Mouse (Mus musculus) ovary, postnatal 36 days (tissue): ENCODE measurements around the gene Tpgs1.

Experiments used
- DNase-seq: peaks from one replicate; pipeline ENCODE4 v3.0.0; 2022; ENCODE audit warnings: low spot score, mixed read lengths

Gene Tpgs1

DNA sequence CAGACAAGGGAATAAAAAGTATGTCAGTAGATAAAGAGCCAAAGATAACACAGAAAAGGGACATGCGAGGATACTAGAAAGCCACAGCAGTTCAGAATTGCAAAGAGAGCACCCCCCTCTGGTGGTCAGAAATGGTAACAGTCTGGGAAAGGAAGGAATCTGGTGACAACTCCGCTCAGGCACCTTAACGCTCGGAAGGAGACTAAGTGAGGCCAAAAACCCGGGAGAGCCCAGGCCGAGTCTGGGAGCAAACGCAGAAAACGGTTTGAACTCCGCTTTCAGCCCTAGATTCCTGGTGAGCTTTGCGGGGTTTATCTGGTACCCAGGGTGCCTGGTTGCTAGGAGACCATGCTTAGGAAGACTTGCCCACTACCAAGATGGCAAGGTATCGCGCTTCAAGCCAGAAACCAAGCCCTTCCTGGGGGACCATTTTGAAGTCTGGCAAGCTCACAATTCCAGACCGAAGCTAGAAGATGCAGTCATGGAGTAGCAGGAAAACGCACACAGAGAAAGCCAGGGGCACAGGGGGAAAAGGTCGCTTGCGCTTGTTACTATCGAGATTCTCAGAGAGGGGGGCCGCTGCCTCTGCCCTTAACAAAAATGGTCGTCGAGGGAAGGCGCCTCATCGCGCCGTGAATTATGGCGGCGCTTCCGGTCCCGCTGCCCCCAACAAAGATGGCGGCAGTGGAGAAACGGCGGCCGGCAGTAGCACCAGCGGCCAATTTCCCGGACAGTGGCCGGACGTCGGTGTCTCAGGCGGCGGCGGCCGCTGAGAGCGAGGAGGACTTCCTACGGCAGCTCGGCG, at the start of gene Tpgs1:
TSS of gene Tpgs1 (plus strand) at position 599 of the 805 bp plus-strand sequence.
- DNase-seq: peak; percentile 86

DNA sequence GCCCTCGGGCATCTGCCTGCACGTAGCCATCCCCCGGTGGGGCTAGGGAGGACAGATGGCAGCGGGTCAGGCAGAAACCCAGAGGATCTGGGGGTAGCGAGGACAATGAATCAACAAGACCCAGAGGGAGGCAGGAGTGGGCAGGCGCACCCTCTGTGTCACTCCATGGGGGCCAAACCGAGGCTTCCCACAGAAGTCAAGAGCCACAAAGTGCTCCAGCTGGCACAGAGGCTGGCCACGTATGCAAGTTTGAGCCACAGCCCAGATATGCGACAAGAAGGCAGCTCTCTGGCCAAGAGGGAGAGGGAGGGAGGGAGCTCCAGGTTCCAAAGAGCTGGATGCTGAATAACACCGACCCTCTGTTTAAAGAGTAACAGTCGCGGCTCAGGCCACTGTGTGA, 45.2 kb upstream of the Tpgs1 start:
- no peak for DNase-seq

DNA sequence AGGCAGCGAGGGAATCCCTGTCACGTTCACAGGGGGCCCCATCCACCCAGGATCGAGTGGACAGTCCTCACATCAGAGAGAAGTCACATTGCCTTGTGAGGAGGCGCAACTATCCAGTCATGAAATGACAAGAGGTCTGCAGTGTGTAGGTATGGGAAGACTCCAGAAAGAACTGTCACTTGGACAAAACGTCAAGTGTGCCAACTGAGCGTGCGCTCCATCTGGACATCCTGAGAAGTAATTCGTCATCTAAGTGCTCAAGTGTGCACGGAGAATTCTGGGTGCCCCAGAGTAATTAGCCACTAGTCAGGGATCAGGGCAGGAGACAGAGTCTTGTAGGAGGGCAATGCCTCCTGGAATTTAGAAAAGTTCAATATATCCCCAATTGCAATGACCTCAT, 43.8 kb upstream of the Tpgs1 start:
- DNase-seq: no peak

DNA sequence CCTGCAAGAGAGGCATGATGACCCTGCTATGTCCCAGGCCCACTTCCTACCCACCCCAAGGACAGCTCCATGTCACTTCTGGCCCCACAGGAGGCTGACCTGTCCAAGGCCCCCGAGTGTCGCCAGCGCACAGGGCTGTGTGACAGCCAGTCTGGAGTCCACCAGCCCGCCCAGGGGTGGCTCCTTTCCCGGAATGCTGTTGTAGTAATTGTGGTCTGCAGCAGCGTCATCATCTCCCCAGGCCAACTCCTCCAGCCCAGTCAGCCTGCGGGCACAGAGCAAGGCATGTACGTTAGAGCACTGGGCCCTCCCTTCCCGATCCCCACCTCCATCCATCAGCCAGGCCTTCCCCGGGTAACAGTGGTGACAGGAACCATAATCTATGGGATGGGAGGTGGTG, 43.0 kb upstream of the Tpgs1 start:
- no peak for DNase-seq

DNA sequence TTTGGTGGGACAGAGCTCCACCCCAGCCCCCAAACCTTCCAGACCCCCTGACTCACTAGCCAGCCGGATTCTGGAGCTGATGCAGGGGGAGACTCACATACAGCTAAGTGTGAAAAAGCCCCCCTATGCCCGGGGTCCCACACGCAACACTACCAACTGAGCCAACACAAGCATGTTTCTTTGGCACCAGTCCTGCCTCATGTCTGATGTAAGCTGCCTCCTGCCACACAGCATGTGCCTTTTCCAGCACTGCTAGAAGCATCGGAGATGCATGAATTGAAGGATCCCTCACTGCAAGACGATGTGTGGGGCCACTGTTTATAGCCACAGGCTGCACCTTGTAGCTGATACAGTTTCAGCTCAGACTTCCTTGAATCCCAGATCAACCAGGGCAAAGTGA, 40.8 kb upstream of the Tpgs1 start:
- no peak for DNase-seq

DNA sequence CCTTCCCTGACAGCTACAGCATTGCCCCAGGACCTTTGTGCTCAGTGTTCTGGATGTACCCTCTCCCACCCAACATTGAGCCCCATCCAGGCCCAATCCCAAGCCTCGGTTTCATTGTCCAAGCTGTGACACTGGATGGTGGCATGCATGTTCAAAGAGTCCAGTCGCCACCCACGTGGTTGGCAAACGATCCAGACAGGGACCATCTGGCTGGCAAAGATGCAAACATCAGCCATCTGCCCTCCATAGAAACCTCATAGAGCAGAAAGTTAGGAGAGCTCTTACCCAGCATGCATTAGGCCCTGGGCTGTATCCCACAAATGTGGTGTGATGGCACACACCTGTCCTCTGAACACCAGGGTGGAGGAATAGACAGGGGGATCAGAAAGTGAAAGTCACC, 37.7 kb upstream of the Tpgs1 start:
- DNase-seq: no peak

DNA sequence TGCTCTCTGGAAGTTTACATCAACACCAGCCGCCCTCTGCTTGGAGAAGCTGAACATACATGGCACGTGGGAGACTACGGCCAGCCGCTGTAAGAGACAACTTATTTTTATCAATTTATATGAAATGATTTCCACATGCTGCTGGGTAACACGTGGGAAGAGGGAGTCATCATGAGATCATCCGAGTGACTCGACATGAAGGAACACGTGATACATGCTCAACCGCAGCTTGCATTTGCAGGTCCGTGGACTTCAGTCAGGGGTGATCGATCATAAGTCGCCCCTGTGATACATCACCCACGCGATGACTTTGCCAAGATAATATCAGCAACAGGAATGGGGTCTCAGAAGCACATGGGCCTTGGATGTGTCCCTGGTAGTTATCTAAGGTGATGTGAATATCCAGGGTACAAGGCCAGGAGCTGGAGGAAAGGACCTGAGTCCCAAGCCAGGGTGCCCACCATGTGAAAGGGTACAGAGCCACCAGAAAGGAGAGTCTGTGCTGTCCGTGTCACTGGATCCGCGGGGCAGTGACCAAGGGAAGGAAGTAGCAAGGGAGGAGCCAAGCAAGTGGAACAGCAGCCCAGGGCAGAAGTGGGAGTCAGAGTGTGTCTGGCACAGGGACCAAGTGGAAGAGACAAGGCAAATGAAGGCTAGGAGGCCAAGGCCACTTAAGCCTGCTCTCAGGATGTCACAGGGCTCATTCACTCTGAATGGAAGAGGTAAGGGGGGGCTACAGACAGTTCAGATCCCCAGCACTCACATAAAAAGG, 36.0 kb upstream of the Tpgs1 start:
- no peak for DNase-seq

DNA sequence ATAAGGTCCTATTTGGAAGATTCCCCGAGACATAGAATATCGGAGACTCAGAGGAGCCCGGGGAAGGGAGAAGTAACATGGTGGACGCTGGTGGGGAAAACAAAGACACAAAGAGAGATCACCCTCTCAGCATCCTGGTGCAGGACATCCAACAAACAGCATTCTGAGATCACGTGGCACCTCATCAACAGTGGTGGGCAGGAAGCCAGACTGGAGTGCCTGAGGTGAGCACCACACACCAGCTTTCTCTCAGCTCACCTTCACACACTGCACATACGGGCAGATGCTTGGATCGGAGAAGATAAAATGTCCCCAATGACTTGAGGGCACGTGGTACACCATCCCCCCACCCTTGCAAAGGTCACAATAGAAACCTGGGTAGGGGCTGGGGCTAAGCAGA, 32.9 kb upstream of the Tpgs1 start:
- DNase-seq: no peak

DNA sequence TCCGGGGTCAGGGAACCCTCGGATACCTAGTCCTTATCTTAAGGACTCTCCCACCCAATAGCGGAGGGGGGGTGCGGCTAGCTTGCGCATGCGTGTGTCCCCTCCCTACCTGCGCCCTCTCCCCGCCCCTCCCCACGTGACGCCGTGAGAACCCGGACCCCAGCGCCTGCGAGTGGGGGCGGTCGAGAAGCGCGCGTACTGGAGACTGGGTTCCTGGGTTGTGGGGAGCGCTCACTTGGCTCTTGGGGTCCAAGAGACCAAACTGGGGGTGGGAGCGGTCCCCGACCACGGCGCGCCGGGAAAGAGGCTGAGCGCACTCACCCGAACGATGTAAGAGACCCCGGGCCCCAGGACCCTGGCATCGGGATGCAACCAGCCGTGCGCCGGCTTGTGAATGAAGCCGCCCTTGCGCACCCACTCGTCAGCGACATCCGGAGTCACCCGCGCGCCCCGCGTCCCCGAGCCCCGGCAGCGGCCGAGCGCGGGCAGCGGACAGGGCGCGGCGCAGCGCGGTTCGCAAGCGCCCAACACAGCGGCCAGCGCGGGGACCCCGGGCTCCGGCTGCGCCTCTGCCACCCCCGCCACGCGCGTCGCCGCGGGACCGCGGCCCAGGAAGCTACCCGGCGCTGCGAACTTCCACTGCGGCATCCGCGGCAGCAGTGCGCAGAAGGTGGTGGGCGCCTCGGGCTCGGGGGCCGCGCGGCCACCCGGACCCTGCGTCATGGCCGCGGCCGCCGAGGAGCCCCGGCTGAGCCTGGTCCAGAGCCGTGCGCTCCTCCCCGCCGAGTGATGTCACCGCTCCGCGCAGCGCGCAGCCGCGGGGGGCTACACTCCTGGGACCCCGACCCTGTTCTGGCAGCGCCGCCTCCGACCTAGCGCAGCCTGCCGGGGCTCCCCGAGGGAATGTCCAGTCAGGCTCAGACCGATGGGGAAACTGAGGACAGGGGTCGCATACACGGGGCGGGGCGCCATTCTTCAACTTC, 31.8 kb upstream of the Tpgs1 start, which contains the start of gene Shc2:
TSS of gene Shc2 (minus strand) at position 791 of the 983 bp plus-strand sequence.
- no peak for DNase-seq

DNA sequence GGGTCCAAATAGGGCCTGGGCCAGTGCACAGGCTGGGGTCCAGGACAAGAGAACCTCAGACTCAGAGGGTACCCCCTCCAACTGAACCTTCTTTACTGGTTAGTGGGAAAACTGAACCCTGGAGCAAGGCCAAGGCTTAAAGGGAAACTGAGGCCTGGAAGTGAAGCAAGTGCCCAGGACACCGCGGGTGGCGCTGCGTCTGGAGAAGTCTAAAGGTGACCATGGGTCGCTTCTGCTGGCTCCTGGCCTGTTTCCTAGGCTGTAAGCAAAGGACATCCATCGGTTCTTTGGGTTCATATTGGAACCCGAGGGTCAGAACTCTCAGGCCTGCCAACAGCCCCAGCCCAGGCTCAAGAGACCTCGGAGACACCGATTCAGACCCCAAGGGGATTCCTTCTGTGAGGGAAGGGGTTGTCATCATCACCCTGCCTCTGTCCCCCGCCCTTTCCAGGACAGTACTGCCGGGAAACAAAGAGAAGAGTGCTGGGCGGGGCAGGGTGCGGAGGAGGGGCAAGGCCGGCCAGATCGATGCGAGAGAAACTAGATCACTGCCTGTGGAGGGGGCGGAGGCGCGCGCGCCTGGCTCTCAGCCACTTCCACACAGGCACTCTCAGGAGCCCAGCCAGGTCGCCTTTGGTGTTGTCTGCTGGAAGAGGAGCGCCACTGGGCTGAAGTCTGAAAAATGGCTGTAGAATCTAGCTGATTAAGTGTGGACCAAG, 30.5 kb upstream of the Tpgs1 start:
- peak; percentile 36 for DNase-seq

DNA sequence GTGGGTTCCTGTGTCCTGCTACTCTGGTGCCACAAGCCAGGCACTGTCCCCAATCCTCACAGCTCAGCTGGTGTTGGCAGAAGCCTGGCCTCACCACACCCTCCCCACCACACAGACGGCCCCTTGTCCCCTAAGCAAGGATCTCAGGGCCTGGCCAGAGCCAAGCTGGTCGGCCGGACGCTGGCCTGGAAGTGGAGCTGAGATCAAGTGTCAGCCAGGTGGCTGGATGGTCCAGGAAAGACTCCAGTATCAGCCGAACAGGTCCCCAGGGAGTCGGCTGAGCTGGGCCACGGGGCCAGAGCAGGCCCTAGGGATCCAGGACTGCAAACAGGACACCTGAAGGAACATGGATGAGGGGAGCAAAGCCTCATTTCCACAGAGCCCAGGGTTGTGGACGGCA, 23.5 kb upstream of the Tpgs1 start, which contains the start of gene Odf3l2:
TSS of gene Odf3l2 (minus strand) at position 28 of the 400 bp plus-strand sequence.
- no peak for DNase-seq

DNA sequence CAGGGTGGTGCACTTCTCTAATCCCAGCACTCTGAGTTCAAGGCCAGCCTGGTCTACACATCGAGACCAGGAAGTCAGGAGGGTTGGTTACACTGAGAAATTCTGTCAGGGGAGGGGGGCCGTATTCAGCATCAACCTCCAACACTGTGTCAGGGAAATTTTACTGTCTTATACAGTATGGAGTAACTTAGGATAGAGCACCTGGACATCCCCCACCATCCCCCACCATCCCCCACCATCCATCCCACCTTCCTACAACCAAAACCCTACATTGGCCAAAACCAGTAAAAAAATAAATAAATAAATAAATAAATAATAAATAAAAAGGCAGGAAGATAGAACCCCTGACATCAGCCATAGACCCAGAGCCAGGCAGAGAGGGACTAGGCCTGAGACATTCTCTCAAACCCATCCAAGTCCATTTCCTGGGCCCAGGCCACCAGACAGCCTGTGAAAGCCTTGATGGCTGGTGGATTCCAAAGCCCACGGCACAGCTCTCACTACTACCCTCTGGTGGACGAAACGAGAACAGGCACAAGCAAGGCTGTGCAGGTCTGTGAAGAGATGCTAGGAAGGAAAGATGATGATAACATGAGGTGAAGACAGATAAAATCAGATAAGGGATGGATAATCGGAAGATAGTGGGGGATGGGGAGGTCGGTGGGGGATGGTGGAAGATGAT, 20.0 kb upstream of the Tpgs1 start:
- DNase-seq: peak; percentile 58

DNA sequence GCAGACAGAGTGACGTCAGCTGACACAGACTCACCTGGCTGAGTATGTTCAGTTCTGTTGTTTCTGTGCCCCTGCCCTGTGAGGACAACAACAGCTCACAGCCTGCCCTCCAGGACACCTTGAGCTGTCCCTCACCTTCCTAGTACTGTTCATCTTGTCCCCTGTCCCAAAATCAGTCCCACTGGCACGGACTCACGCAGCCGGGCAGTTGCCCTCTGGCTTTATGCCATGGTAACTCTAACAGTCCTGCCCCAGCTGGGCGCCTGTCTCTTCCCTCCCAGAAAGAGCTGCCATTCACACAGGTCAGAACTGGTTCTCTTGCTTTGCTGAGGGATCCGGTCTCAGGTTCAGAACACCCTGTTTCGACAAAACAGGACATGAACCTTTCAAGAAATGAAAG, 16.4 kb upstream of the Tpgs1 start:
- DNase-seq: no peak

DNA sequence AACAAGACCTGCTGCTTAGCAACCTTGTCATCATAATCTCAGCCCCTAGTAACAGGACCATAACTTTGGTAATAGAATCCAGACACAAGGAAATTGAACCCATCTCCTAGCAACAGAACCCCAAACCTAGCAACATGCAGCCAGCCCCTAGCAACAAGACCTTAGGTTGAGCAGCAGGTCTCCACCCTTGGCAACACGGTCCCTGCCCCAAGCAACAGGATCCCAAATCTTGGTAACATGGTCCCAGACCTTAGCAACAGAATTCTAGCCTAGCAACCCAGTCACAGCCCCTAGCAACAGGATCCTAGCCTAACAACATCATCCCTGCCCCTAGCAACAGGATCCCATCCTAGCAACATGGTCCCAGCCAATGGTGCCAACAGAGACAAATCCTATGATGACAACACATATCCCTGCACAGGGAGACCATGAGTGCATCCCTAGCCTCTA, 14.2 kb upstream of the Tpgs1 start:
- DNase-seq: no peak

DNA sequence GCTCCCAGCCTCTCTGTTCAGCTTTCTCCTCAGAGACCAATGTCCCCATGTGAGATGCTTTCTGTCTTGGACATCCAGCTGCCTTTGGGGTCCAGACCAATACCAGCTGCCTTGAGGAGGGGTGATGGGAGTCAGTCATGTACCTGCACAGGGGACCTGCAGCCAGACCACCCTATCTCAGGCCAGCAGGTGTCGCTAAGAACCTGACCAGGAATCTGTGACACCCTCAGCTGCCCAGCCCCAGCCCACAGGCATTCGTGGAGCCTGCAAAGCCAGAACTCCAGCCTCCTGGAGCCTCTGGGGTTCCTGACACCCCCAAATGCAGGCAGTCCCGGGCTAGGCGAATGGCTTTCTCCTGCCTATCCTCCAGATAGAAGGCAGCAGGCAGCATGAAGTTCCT, 10.3 kb upstream of the Tpgs1 start:
- DNase-seq: no peak

DNA sequence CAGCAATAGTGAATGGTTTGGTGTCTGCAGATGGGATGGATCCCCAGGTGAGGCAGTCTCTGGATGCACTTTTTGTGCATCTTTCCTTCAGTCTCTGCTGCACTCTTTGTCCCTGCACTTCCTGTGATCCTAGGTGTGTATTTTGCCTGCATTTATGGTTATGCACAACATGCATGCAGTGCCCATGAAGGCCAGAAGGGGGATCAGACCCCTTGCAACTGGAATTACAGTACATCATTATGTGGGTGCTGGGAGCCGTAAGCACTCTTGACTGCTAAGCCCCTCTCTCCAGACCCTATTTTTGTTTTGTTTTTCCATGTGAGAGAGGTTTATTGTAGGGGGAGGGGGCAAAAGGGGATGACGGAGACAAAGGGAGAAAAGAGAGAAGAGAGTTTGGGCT, 8.9 kb upstream of the Tpgs1 start:
- no peak for DNase-seq

DNA sequence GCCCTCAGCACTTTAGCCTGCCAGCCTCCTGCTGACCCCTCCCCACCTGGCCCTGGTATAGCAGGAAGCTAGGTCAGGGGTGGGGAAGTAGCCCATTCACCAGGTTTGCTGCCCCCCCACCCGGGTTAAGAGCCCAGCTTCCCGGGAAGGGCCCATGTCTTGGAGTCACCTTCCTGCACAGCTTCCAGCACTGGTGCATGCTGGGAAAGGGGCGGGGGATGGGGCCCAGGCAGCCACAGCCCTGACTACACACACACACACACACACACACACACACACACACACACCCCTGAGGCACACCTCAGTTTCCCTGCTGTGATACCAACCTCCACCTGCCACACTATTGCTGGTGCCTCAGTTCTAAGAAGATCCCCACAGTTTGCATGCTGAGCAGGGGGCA, 7.3 kb upstream of the Tpgs1 start:
- no peak for DNase-seq

DNA sequence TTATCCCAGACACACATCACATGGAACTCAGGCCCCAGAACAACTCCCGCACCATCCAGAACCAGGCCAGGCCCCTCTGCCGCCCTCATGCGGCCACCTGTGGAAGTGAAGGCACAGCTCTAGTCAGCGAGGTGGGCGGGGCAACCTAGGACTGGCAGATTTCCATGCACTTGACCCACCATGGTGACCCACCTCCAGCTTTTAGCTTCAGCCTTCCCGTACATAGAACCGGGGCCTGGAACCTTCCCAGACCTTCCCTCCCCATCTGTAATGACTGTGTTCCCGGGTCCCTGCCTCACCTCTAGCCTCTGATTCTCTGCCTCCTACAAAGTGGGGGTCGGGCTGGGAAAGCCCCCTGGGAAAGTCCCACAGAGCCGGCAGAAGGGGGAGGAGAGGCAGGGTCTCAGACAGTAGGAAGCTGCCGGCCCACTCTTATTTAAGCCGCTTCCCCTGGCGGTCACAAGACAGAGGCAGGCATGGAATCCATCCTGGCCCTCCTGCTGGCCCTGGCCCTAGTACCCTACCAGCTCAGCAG, 5.0 kb upstream of the Tpgs1 start, which contains the start of gene Madcam1:
TSS of gene Madcam1 (plus strand) at position 429 of the 535 bp plus-strand sequence.
- DNase-seq: peak; percentile 54

DNA sequence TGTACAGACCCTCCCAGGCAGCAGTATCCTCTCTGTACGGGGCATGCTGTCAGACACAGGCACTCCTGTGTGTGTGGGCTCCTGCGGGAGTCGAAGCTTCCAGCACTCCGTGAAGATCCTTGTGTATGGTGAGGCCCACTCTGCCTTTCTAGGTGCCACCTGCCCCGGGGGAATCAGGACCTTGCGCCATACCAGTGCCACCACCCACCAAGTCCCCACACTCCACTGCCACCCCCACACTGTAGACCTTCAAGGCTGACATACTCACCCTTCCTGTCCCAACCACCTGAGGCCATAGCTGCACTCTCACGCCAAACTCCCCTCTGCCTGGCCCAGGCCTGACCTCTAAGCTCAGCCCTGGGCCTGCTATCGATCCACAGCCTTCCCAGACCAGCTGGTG, 4.1 kb upstream of the Tpgs1 start:
- no peak for DNase-seq

DNA sequence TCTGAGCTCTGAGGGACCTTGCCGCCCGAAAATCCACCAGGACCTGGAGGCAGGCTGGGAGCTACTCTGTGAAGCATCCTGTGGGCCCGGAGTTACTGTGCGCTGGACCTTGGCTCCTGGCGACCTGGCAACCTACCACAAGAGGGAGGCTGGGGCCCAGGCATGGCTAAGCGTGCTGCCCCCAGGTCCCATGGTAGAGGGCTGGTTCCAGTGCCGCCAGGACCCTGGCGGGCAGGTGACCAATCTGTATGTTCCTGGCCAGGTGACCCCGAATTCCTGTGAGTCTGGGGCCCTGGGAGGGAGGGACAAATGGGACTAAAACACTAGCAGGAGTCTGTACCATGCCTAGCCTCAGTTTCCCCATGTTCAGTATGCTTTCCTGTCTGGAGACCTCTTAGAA, 2.7 kb upstream of the Tpgs1 start:
- no peak for DNase-seq
